Mouse (Mus musculus): ENCODE results near the gene Sez6l2. TPM values are rescaled to one million over a fixed set of nuclear protein-coding genes. Genes with fewer than 3 reads are reported as not detected.

Gene Sez6l2
- polyA plus RNA-seq, 1 experiment from 2014 or later: 68.9 TPM

GRCm38 (mm10) chr7:127009307-127010085 is 59.1 kb downstream of the Sez6l2 start:
- Histone ChIP-seq H3K27ac (no peak overlapping the region), H3K9ac (no peak overlapping the region), H3K9me3 (ENCODE audit: control insufficient read depth, low read length) (no peaks in the 10 kb centered on the region), H3K36me3 (replicated peaks; ENCODE audit: control insufficient read depth, insufficient read depth) (peaks cover 24% of the 10 kb centered on the region), H3K4me3 (replicated peaks; ENCODE audit: low read length) (no peak overlapping the region), H3K27me3 (ENCODE audit: control insufficient read depth, insufficient read depth, low read length) (no peaks in the 10 kb centered on the region), H3K4me2 (replicated peaks) (no peak overlapping the region), H3K4me1 (replicated peaks; ENCODE audit: control insufficient read depth, insufficient read depth, low read length) (peaks cover 8% of the 10 kb centered on the region; the same call in 1 of the 2 replicates)
- no peak for DNase-seq (ENCODE audit: low spot score)
- ATAC-seq (ENCODE audit: low FRiP score): no peak
- 82% methylated on average over 17 of the region's 17 CpGs for WGBS

GRCm38 (mm10) chr7:127011051-127011450 is 60.7 kb downstream of the Sez6l2 start:
- H3K9me3 ChIP-seq (ENCODE audit: control insufficient read depth, low read length): no peaks in the 10 kb centered on the region
- peaks cover 38% of the 10 kb centered on the region for H3K36me3 ChIP-seq (replicated peaks; ENCODE audit: control insufficient read depth, insufficient read depth)
- H3K9ac ChIP-seq: no peak overlapping the region
- no peak overlapping the region for H3K4me2 ChIP-seq (replicated peaks)
- no peak overlapping the region for H3K27ac ChIP-seq
- ATAC-seq (ENCODE audit: low FRiP score): no peak
- no peaks in the 10 kb centered on the region for H3K27me3 ChIP-seq (ENCODE audit: control insufficient read depth, insufficient read depth, low read length)
- peaks cover 21% of the 10 kb centered on the region for H3K4me1 ChIP-seq (replicated peaks; ENCODE audit: control insufficient read depth, insufficient read depth, low read length)
- no peak overlapping the region for H3K4me3 ChIP-seq (replicated peaks; ENCODE audit: low read length)
- DNase-seq (ENCODE audit: low spot score): no peak
- 93% methylated on average over 2 of the region's 2 CpGs for WGBS

GRCm38 (mm10) chr7:127011717-127012116 is 61.4 kb downstream of the Sez6l2 start:
- no peaks in the 10 kb centered on the region for H3K9me3 ChIP-seq (ENCODE audit: control insufficient read depth, low read length)
- no peak for ATAC-seq (ENCODE audit: low FRiP score)
- no peaks in the 10 kb centered on the region for H3K27me3 ChIP-seq (ENCODE audit: control insufficient read depth, insufficient read depth, low read length)
- H3K27ac ChIP-seq: no peak overlapping the region
- no peak overlapping the region for H3K4me2 ChIP-seq (replicated peaks)
- H3K9ac ChIP-seq: no peak overlapping the region
- peaks cover 38% of the 10 kb centered on the region for H3K36me3 ChIP-seq (replicated peaks; ENCODE audit: control insufficient read depth, insufficient read depth)
- DNase-seq (ENCODE audit: low spot score): no peak
- peaks cover 22% of the 10 kb centered on the region for H3K4me1 ChIP-seq (replicated peaks; ENCODE audit: control insufficient read depth, insufficient read depth, low read length)
- 82% methylated on average over 2 of the region's 2 CpGs for WGBS
- no peak overlapping the region for H3K4me3 ChIP-seq (replicated peaks; ENCODE audit: low read length)

- no peak overlapping the region for H3K4me3 ChIP-seq (replicated peaks; ENCODE audit: low read length)
- ATAC-seq (ENCODE audit: low FRiP score) (no peak), DNase-seq (ENCODE audit: low spot score) (no peak)
- H3K9ac ChIP-seq: no peak overlapping the region
- H3K36me3 ChIP-seq (replicated peaks; ENCODE audit: control insufficient read depth, insufficient read depth): peaks cover 38% of the 10 kb centered on the region
- no peak overlapping the region for H3K27ac ChIP-seq
- no peaks in the 10 kb centered on the region for H3K9me3 ChIP-seq (ENCODE audit: control insufficient read depth, low read length)
- WGBS: 86% methylated on average over 6 of the region's 6 CpGs
- no peaks in the 10 kb centered on the region for H3K27me3 ChIP-seq (ENCODE audit: control insufficient read depth, insufficient read depth, low read length)
- peaks cover 22% of the 10 kb centered on the region for H3K4me1 ChIP-seq (replicated peaks; ENCODE audit: control insufficient read depth, insufficient read depth, low read length)
- H3K4me2 ChIP-seq (replicated peaks): no peak overlapping the region
Measured at GRCm38 (mm10) chr7:127012374-127012773, 62.0 kb downstream of the Sez6l2 start.

- 96% methylated on average over 10 of the region's 10 CpGs for WGBS
- Histone ChIP-seq H3K4me3 (replicated peaks; ENCODE audit: low read length) (no peak overlapping the region), H3K27ac (no peak overlapping the region), H3K4me2 (replicated peaks) (no peak overlapping the region), H3K4me1 (replicated peaks; ENCODE audit: control insufficient read depth, insufficient read depth, low read length) (peaks cover 26% of the 10 kb centered on the region), H3K27me3 (ENCODE audit: control insufficient read depth, insufficient read depth, low read length) (no peaks in the 10 kb centered on the region), H3K9ac (no peak overlapping the region), H3K36me3 (replicated peaks; ENCODE audit: control insufficient read depth, insufficient read depth) (peaks cover 38% of the 10 kb centered on the region), H3K9me3 (ENCODE audit: control insufficient read depth, low read length) (no peaks in the 10 kb centered on the region)
- DNase-seq (ENCODE audit: low spot score) (no peak), ATAC-seq (ENCODE audit: low FRiP score) (no peak)
Measured at GRCm38 (mm10) chr7:127012845-127013244, 62.5 kb downstream of the Sez6l2 start.

GRCm38 (mm10) chr7:127013385-127013784 is 63.0 kb downstream of the Sez6l2 start:
- H3K9me3 ChIP-seq (ENCODE audit: control insufficient read depth, low read length): no peaks in the 10 kb centered on the region
- DNase-seq (ENCODE audit: low spot score) (no peak), ATAC-seq (ENCODE audit: low FRiP score) (no peak)
- H3K9ac ChIP-seq: no peak overlapping the region
- peaks cover 27% of the 10 kb centered on the region for H3K4me1 ChIP-seq (replicated peaks; ENCODE audit: control insufficient read depth, insufficient read depth, low read length)
- H3K4me2 ChIP-seq (replicated peaks): no peak overlapping the region
- no peak overlapping the region for H3K4me3 ChIP-seq (replicated peaks; ENCODE audit: low read length)
- peaks cover 38% of the 10 kb centered on the region for H3K36me3 ChIP-seq (replicated peaks; ENCODE audit: control insufficient read depth, insufficient read depth)
- WGBS: 88% methylated on average over 6 of the region's 6 CpGs
- H3K27me3 ChIP-seq (ENCODE audit: control insufficient read depth, insufficient read depth, low read length): no peaks in the 10 kb centered on the region
- no peak overlapping the region for H3K27ac ChIP-seq

GRCm38 (mm10) chr7:127014320-127014719 is 64.0 kb downstream of the Sez6l2 start, which contains the start of gene Mvp:
Mvp (minus strand) TSS chr7:127014621.
- DNase-seq (ENCODE audit: low spot score) (no peak), ATAC-seq (ENCODE audit: low FRiP score) (no peak)
- 70% methylated on average over 11 of the region's 11 CpGs for WGBS
- peak within 1 kb of the TSS; percentile 76 for H3K4me2 ChIP-seq (replicated peaks)
- no peak within 1 kb of the TSS for H3K27ac ChIP-seq
- H3K9me3 ChIP-seq (ENCODE audit: control insufficient read depth, low read length): no peaks in the 10 kb centered on the region
- H3K9ac ChIP-seq: peak within 1 kb of the TSS; percentile 12
- H3K36me3 ChIP-seq (replicated peaks; ENCODE audit: control insufficient read depth, insufficient read depth): peaks cover 38% of the 10 kb centered on the region
- peak within 1 kb of the TSS; percentile 14; the same call in 1 of the 2 replicates for H3K4me3 ChIP-seq (replicated peaks; ENCODE audit: low read length)
- no peaks in the 10 kb centered on the region for H3K27me3 ChIP-seq (ENCODE audit: control insufficient read depth, insufficient read depth, low read length)
- H3K4me1 ChIP-seq (replicated peaks; ENCODE audit: control insufficient read depth, insufficient read depth, low read length): peaks cover 27% of the 10 kb centered on the region

GRCm38 (mm10) chr7:127014993-127015392 is 64.6 kb downstream of the Sez6l2 start:
- H3K4me1 ChIP-seq (replicated peaks; ENCODE audit: control insufficient read depth, insufficient read depth, low read length): peaks cover 31% of the 10 kb centered on the region
- no peaks in the 10 kb centered on the region for H3K9me3 ChIP-seq (ENCODE audit: control insufficient read depth, low read length)
- H3K4me2 ChIP-seq (replicated peaks): peak overlapping the region; percentile 76; the same call in 1 of the 2 replicates
- H3K27me3 ChIP-seq (ENCODE audit: control insufficient read depth, insufficient read depth, low read length): no peaks in the 10 kb centered on the region
- no peak overlapping the region for H3K9ac ChIP-seq
- H3K36me3 ChIP-seq (replicated peaks; ENCODE audit: control insufficient read depth, insufficient read depth): peaks cover 38% of the 10 kb centered on the region
- 96% methylated on average over 12 of the region's 12 CpGs for WGBS
- H3K4me3 ChIP-seq (replicated peaks; ENCODE audit: low read length): no peak overlapping the region
- ATAC-seq (ENCODE audit: low FRiP score) (no peak), DNase-seq (ENCODE audit: low spot score) (no peak)
- no peak overlapping the region for H3K27ac ChIP-seq

GRCm38 (mm10) chr7:127016081-127016480 is 65.7 kb downstream of the Sez6l2 start:
- H3K36me3 ChIP-seq (replicated peaks; ENCODE audit: control insufficient read depth, insufficient read depth): peaks cover 38% of the 10 kb centered on the region
- H3K4me1 ChIP-seq (replicated peaks; ENCODE audit: control insufficient read depth, insufficient read depth, low read length): peaks cover 42% of the 10 kb centered on the region

GRCm38 (mm10) chr7:127016481-127016485 is 65.9 kb downstream of the Sez6l2 start, which contains the start of gene Pagr1b:
Pagr1b (minus strand) TSS chr7:127016484.
- H3K4me1 ChIP-seq (replicated peaks; ENCODE audit: control insufficient read depth, insufficient read depth, low read length): peaks cover 44% of the 10 kb centered on the region
- H3K4me2 ChIP-seq (replicated peaks): peak within 1 kb of the TSS; percentile 76
- H3K36me3 ChIP-seq (replicated peaks; ENCODE audit: control insufficient read depth, insufficient read depth): peaks cover 38% of the 10 kb centered on the region
- peak within 1 kb of the TSS; percentile 57 for H3K4me3 ChIP-seq (replicated peaks; ENCODE audit: low read length)
- H3K9me3 ChIP-seq (ENCODE audit: control insufficient read depth, low read length): no peaks in the 10 kb centered on the region
- H3K9ac ChIP-seq: peak within 1 kb of the TSS; percentile 90
- H3K27ac ChIP-seq: peak within 1 kb of the TSS; percentile 96
- ATAC-seq (ENCODE audit: low FRiP score) (no peak), DNase-seq (ENCODE audit: low spot score) (no peak)
- H3K27me3 ChIP-seq (ENCODE audit: control insufficient read depth, insufficient read depth, low read length): no peaks in the 10 kb centered on the region

More at GRCm38 (mm10) chr7:127016081-127016480, 65.7 kb downstream of the Sez6l2 start:
- Histone ChIP-seq H3K9me3 (ENCODE audit: control insufficient read depth, low read length) (no peaks in the 10 kb centered on the region), H3K9ac (peak overlapping the region; percentile 90), H3K4me3 (replicated peaks; ENCODE audit: low read length) (peak overlapping the region; percentile 57), H3K27ac (peak overlapping the region; percentile 96), H3K27me3 (ENCODE audit: control insufficient read depth, insufficient read depth, low read length) (no peaks in the 10 kb centered on the region), H3K4me2 (replicated peaks) (peak overlapping the region; percentile 76)
- 2% methylated on average over 10 of the region's 10 CpGs for WGBS
- DNase-seq (ENCODE audit: low spot score) (no peak), ATAC-seq (ENCODE audit: low FRiP score) (no peak)

All from hindbrain, embryonic 14.5 days (tissue).